Mouse (Mus musculus) layer of hippocampus, adult 2 months (tissue): ENCODE data around the gene Foxe3. TPM values are rescaled to one million over a fixed set of nuclear protein-coding genes. Genes with fewer than 3 reads are reported as not detected.
A peak's percentile ranks its signal among the peaks of the same experiment; 100 is the strongest.
"Not testable (repeated sequence)": the region's sequence is repeated elsewhere in the genome, so short reads cannot be mapped to it uniquely, and the experiment has no call there.

Source experiments
- DNase-seq, 2 experiments: peaks; one replicate each; pipeline ENCODE4 v3.0.0; 2022; ENCODE audit warnings: low spot score in 2 of 2
- H3K27ac ChIP-seq: fragments of 200-600 bp; 2 replicates; pipeline ENCODE4 v1.8.1; 2022
- H3K4me3 ChIP-seq: fragments of 200-600 bp; 2 replicates; pipeline ENCODE4 v1.8.1; 2022; ENCODE audit warnings: mild to moderate bottlenecking
- CTCF ChIP-seq: fragments of 200-600 bp; conservative IDR thresholded peaks from 2 replicates; pipeline ENCODE4 v1.8.1; 2022; ENCODE audit warnings: antibody characterized with exemption, mild to moderate bottlenecking, moderate library complexity
- long read RNA-seq, 2 experiments: library from polyadenylated mRNA; stranded (forward); transcript quantifications; one replicate each; pipeline ENCODE4 v2.0.0; 2021; ENCODE audit warnings: borderline mapping rate in 2 of 2
- total RNA-seq, 2 experiments: library from RNA; stranded (reverse); gene quantifications; 2 replicates each; pipeline ENCODE4 v1.2.3; 2021

Gene Foxe3
- not detected for total RNA-seq
- long read RNA-seq, experiment 1, result 0 reads
- long read RNA-seq, experiment 2, result 0 reads

- no peak within 1 kb of the TSS for H3K27ac ChIP-seq
- 0 out of 2 replicates have a peak within 1 kb of the TSS, but pooled peaks have one; percentile 25 for H3K4me3 ChIP-seq
- no peak for TF ChIP-seq CTCF
- no peak for DNase-seq
Observed at GRCm38 (mm10) chr4:114925917-114926312, at the start of gene Foxe3. Gene Foxe3 (minus strand): TSS chr4:114926013.

- DNase-seq, result no peak
- no peak overlapping the region for H3K27ac ChIP-seq
- no peak for TF ChIP-seq CTCF
- H3K4me3 ChIP-seq, result no peak overlapping the region
Observed at GRCm38 (mm10) chr4:114973229-114973740, 47.5 kb upstream of the Foxe3 start.

GRCm38 (mm10) chr4:114970736-114971135 lies 44.9 kb upstream of the Foxe3 start:
- no peak for DNase-seq
- H3K27ac ChIP-seq, result no peak overlapping the region
- H3K4me3 ChIP-seq, result no peak overlapping the region
- no peak for TF ChIP-seq CTCF

DNA sequence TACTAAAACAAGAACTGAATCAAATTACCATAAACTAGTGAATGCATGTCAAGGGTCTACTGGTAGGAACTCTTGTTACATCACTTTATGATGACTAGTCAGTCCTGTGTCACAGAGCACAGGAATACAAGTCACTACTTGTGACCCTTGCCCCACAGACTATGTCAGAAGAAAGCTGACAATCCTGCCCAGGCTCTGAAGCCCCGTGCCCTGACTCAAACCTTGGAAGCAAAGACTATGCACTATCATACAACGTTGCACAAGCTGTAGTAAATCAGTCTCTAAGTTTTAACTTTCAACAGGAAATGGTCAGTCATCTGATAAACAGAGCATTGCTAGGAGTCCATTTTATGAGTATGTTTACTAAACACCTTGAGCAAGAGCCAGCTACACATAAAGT lies 35.1 kb upstream of the Foxe3 start:
- H3K4me3 ChIP-seq, DNase-seq, H3K27ac ChIP-seq: not testable (repeated sequence)

- no peak overlapping the region for H3K27ac ChIP-seq
- no peak for DNase-seq
- H3K4me3 ChIP-seq, result no peak overlapping the region
- no peak for TF ChIP-seq CTCF
Observed at GRCm38 (mm10) chr4:114959533-114959932, 33.7 kb upstream of the Foxe3 start.

DNA sequence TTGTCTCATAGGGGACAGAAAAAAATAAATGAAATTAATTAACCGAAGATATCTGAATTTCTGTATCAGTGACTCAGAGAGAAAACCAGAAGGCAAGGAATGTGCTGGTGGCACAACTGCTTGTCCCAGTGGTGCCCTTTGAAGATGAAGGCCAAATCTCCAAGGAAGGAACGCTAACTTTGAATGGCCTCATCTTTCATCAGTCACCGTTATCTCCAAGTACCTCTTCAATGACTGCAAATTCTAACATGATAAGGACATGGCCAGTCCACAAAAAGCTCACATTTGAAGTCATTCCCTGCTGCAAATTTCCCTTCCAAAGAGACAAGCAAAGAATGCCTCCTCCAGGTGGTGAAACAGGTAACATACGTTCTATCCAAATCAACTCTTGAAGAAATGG lies 33.0 kb upstream of the Foxe3 start:
- no peak for TF ChIP-seq CTCF
- DNase-seq, result no peak
- peak overlapping the region; percentile 73; the same call in 1 of the 2 replicates for H3K27ac ChIP-seq
- H3K4me3 ChIP-seq, result no peak overlapping the region

GRCm38 (mm10) chr4:114958231-114958630 lies 32.4 kb upstream of the Foxe3 start:
- peak; percentile 30 to 56 for DNase-seq
- TF ChIP-seq CTCF, result peak; percentile 13; the same call in 1 of the 2 replicates
- no peak overlapping the region for H3K4me3 ChIP-seq
- peak overlapping the region; percentile 73 for H3K27ac ChIP-seq

DNA sequence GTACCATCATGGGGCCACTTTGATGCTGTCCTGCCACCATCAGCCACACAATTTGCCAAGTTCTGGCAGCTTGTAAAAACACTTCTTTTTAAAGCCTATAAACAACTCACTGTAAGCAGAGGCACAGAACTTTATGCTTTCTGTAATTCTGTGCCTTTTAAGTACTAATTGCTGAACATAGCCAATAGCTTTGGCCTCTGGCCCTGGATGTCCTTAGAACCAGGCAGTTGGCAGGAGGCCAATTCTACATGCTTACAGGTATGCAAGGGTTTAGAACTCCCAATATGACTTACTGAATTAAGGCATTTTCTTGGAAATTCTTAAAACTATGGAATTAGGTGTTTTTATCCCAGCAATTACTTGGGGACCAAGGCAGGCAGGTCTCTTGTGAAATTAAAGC lies 31.6 kb upstream of the Foxe3 start:
- Histone ChIP-seq H3K27ac (no peak overlapping the region), H3K4me3 (no peak overlapping the region)
- no peak for DNase-seq
- no peak for TF ChIP-seq CTCF

GRCm38 (mm10) chr4:114953172-114953571 lies 27.4 kb upstream of the Foxe3 start:
- no peak for TF ChIP-seq CTCF
- DNase-seq, result no peak
- H3K4me3 ChIP-seq, result no peak overlapping the region
- no peak overlapping the region for H3K27ac ChIP-seq

- H3K4me3 ChIP-seq, result no peak overlapping the region
- no peak for TF ChIP-seq CTCF
- DNase-seq, result no peak
- H3K27ac ChIP-seq, result no peak overlapping the region
Observed at GRCm38 (mm10) chr4:114947852-114948481, 22.2 kb upstream of the Foxe3 start.

- peak; percentile 79 to 90 for DNase-seq
- H3K27ac ChIP-seq, result no peak overlapping the region
- TF ChIP-seq CTCF, result peak; percentile 98
- no peak overlapping the region for H3K4me3 ChIP-seq
Observed at GRCm38 (mm10) chr4:114947395-114947794, 21.6 kb upstream of the Foxe3 start.

DNA sequence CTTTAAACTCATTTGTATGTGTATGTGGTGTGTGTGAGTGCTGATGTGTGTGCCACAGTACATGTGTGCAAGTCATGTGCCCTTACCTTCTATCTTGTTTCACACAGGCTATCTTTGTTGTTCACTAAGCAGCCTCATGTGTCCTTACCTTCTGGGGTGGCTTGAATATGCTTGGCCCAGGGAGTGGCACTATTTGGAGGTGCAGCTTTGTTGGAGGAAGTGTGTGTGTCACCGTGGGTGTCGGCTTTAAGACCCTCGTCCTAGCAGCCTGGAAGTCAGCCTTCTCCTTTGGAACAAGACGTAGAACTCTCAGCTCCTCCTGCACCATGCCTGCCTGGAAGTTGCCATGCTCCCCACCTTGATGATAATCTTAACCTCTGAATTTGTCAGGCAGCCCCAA lies 20.6 kb upstream of the Foxe3 start:
- Histone ChIP-seq H3K27ac (no peak overlapping the region), H3K4me3 (no peak overlapping the region)
- DNase-seq, result no peak
- TF ChIP-seq CTCF, result no peak

DNA sequence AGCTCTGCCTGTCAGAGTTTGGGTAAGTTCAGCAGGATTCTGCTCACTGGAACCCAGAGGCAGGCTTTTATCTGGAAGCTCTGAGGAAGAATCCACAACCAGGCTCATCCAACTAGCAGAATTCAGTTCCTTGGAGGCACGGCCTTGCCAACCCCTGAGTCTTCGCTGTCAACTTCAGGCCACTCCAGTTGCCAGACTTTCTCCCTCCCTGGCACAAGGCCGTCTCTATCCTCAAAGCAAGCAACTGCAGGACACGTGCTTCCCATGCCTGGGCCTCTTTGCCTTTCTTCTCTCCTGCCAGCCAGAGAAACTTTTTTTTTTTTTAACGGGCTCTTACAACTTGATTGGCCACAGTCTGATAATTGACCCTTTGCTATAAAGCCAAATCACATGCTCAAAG lies 19.2 kb upstream of the Foxe3 start:
- no peak for DNase-seq
- TF ChIP-seq CTCF, result no peak
- Histone ChIP-seq H3K4me3 (no peak overlapping the region), H3K27ac (no peak overlapping the region)

GRCm38 (mm10) chr4:114942583-114942982 lies 16.8 kb upstream of the Foxe3 start:
- H3K4me3 ChIP-seq, result no peak overlapping the region
- no peak for TF ChIP-seq CTCF
- H3K27ac ChIP-seq, result no peak overlapping the region
- DNase-seq, result no peak
